Mouse (Mus musculus) CH12.LX (cell line): ENCODE measurements around the gene Cilp.

ENCODE experiments used
- CTCF ChIP-seq, 2 experiments: IDR thresholded peaks in 1 of 2; conservative IDR thresholded peaks in 1 of 2; 2 replicates each; pipeline ENCODE4 v1.5.1; 2011 to 2012; ENCODE audit warnings: low read depth in 2 of 2, low read length in 2 of 2, improper control_type of control experiment in 1 of 2, inconsistent platforms in 1 of 2, mild to moderate bottlenecking in 1 of 2, moderate library complexity in 1 of 2
- EP300 ChIP-seq: IDR thresholded peaks from 2 replicates; pipeline ENCODE4 v1.6.1; 2011; ENCODE audit warnings: low read length, improper control_type of control experiment
- GABPA ChIP-seq: IDR thresholded peaks from 2 replicates; pipeline ENCODE4 v1.6.1; 2012; ENCODE audit warnings: low read depth, low read length, improper control_type of control experiment, inconsistent platforms; ENCODE audit not compliant: insufficient replicate concordance
- KAT2A ChIP-seq: IDR thresholded peaks from 2 replicates; pipeline ENCODE4 v1.6.1; 2012; ENCODE audit warnings: low read length, improper control_type of control experiment, inconsistent platforms; ENCODE audit not compliant: insufficient replicate concordance
- MXI1 ChIP-seq: IDR thresholded peaks from 2 replicates; pipeline ENCODE4 v1.6.1; 2011; ENCODE audit warnings: mild to moderate bottlenecking, low read depth, low read length, improper control_type of control experiment
- POLR2A ChIP-seq: IDR thresholded peaks from 2 replicates; pipeline ENCODE4 v1.6.1; 2011; ENCODE audit warnings: low read depth, mild to moderate bottlenecking, improper control_type of control experiment, low read length
- TBP ChIP-seq: conservative IDR thresholded peaks from 2 replicates; pipeline ENCODE4 v1.6.1; 2011; ENCODE audit warnings: low read depth, low read length, improper control_type of control experiment
- USF1 ChIP-seq: IDR thresholded peaks from 2 replicates; pipeline ENCODE4 v1.6.1; 2014; ENCODE audit warnings: low read depth, mild to moderate bottlenecking, inconsistent platforms, low read length, improper control_type of control experiment
- ZC3H11A ChIP-seq: IDR thresholded peaks from 2 replicates; pipeline ENCODE4 v1.6.1; 2012; ENCODE audit warnings: low read depth, mild to moderate bottlenecking, inconsistent platforms, low read length, improper control_type of control experiment
- ZNF384 ChIP-seq: IDR thresholded peaks from 2 replicates; pipeline ENCODE4 v1.6.1; 2012; ENCODE audit warnings: low read depth, low read length, improper control_type of control experiment, inconsistent platforms

GRCm38 (mm10) chr9:65230250-65230649, 34.7 kb upstream of the Cilp start:
- no peak for TF ChIP-seq GABPA
- TF ChIP-seq CTCF (conservative IDR thresholded peaks at IDR 0.05 in 1 of 2, IDR thresholded peaks at IDR 0.05 in 1 of 2; ENCODE audit: low read depth in 2 of 2, low read length in 2 of 2), result peak; percentile 13 to 45; a peak in 2 of 4 replicates
- TF ChIP-seq KAT2A, result no peak
- no peak for TF ChIP-seq POLR2A
- TF ChIP-seq EP300, result no peak
- TF ChIP-seq ZC3H11A, result no peak
- TF ChIP-seq TBP, result no peak
- no peak for TF ChIP-seq ZNF384
- TF ChIP-seq MXI1, result no peak
- no peak for TF ChIP-seq USF1
